Mouse (Mus musculus): ENCODE results near the gene Pyy. TPM values are rescaled to one million over a fixed set of nuclear protein-coding genes. Genes with fewer than 3 reads are reported as not detected.
A peak's percentile ranks its signal among the peaks of the same experiment; 100 is the strongest.

The Pyy gene
- polyA plus RNA-seq, 1 experiment from 2014 or later: not detected

GRCm38 (mm10) chr11:102142355-102142754 lies 34.7 kb upstream of the Pyy start:
- Histone ChIP-seq H3K9ac (ENCODE audit: low read length) (no peak overlapping the region), H3K27ac (ENCODE audit: low read depth, low read length) (no peak overlapping the region), H3K9me3 (ENCODE audit: control insufficient read depth, low read length) (no peaks in the 10 kb centered on the region), H3K4me3 (ENCODE audit: low read depth, low read length) (no peak overlapping the region), H3K4me2 (ENCODE audit: low read depth) (no peak overlapping the region), H3K36me3 (ENCODE audit: control insufficient read depth, insufficient read depth, low read length) (no peaks in the 10 kb centered on the region), H3K4me1 (ENCODE audit: control insufficient read depth, insufficient read depth, low read length) (no peaks in the 10 kb centered on the region; the same call in 1 of the 2 replicates), H3K27me3 (ENCODE audit: control insufficient read depth, insufficient read depth, low read length) (peaks cover 40% of the 10 kb centered on the region)
- WGBS: 72% methylated on average over 7 of the region's 7 CpGs
- ATAC-seq (ENCODE audit: insufficient read depth, low FRiP score, low TSS enrichment): no peak
- DNase-seq (ENCODE audit: low spot score): no peak

DNA sequence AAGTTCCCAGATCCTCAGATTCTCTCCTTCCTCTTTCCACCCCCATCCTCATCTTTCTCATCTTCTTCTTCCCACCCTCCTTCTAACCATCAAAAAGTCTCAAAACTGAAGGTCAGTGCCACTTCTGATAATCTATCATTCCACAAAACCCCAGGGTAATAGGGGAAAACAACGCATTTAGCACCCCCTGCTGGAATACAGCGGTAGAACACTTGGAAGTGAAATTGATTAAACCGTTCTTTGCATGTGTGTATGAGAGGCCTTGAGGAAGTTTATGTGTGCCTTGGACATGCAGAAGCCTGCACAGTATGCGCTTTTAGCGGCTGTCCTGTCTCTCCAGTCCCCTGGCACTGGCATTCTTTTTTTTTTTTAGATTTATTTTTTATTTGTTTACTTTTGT lies 32.9 kb upstream of the Pyy start:
- WGBS: 4% methylated on average over 5 of the region's 5 CpGs
- ATAC-seq (ENCODE audit: insufficient read depth, low FRiP score, low TSS enrichment) (no peak), DNase-seq (ENCODE audit: low spot score) (peak; percentile 52)
- H3K9me3 ChIP-seq (ENCODE audit: control insufficient read depth, low read length): no peaks in the 10 kb centered on the region
- no peak overlapping the region for H3K27ac ChIP-seq (ENCODE audit: low read depth, low read length)
- H3K9ac ChIP-seq (ENCODE audit: low read length): no peak overlapping the region
- no peaks in the 10 kb centered on the region for H3K36me3 ChIP-seq (ENCODE audit: control insufficient read depth, insufficient read depth, low read length)
- peaks cover 21% of the 10 kb centered on the region for H3K27me3 ChIP-seq (ENCODE audit: control insufficient read depth, insufficient read depth, low read length)
- no peak overlapping the region for H3K4me3 ChIP-seq (ENCODE audit: low read depth, low read length)
- H3K4me1 ChIP-seq (ENCODE audit: control insufficient read depth, insufficient read depth, low read length): no peaks in the 10 kb centered on the region
- H3K4me2 ChIP-seq (ENCODE audit: low read depth): no peak overlapping the region

- Histone ChIP-seq H3K4me3 (ENCODE audit: low read depth, low read length) (0 out of 2 replicates have a peak overlapping the region, but pooled peaks have one; percentile 8), H3K9ac (ENCODE audit: low read length) (0 out of 2 replicates have a peak overlapping the region, but pooled peaks have one; percentile 44), H3K27ac (ENCODE audit: low read depth, low read length) (no peak overlapping the region), H3K36me3 (ENCODE audit: control insufficient read depth, insufficient read depth, low read length) (no peaks in the 10 kb centered on the region), H3K4me2 (ENCODE audit: low read depth) (peak overlapping the region; percentile 42), H3K4me1 (ENCODE audit: control insufficient read depth, insufficient read depth, low read length) (no peaks in the 10 kb centered on the region), H3K9me3 (ENCODE audit: control insufficient read depth, low read length) (no peaks in the 10 kb centered on the region), H3K27me3 (ENCODE audit: control insufficient read depth, insufficient read depth, low read length) (0 out of 2 replicates have a peak, but pooled peaks cover 3% of the 10 kb centered on the region)
- ATAC-seq (ENCODE audit: insufficient read depth, low FRiP score, low TSS enrichment): peak; percentile 50; the same call in 1 of the 2 replicates
- peak; percentile 78 for DNase-seq (ENCODE audit: low spot score)
- WGBS: under 1% methylated on average over 18 of the region's 18 CpGs
Observed at GRCm38 (mm10) chr11:102138447-102138740, 30.8 kb upstream of the Pyy start.

GRCm38 (mm10) chr11:102137625-102138446 lies 30.2 kb upstream of the Pyy start:
- H3K9ac ChIP-seq (ENCODE audit: low read length): 0 out of 2 replicates have a peak overlapping the region, but pooled peaks have one; percentile 44
- DNase-seq (ENCODE audit: low spot score) (no peak), ATAC-seq (ENCODE audit: insufficient read depth, low FRiP score, low TSS enrichment) (no peak)
- H3K27me3 ChIP-seq (ENCODE audit: control insufficient read depth, insufficient read depth, low read length): 0 out of 2 replicates have a peak, but pooled peaks cover 2% of the 10 kb centered on the region
- H3K36me3 ChIP-seq (ENCODE audit: control insufficient read depth, insufficient read depth, low read length): no peaks in the 10 kb centered on the region
- peak overlapping the region; percentile 42 for H3K4me2 ChIP-seq (ENCODE audit: low read depth)
- WGBS: 48% methylated on average over 13 of the region's 13 CpGs
- H3K4me3 ChIP-seq (ENCODE audit: low read depth, low read length): 0 out of 2 replicates have a peak overlapping the region, but pooled peaks have one; percentile 8
- H3K27ac ChIP-seq (ENCODE audit: low read depth, low read length): no peak overlapping the region
- no peaks in the 10 kb centered on the region for H3K4me1 ChIP-seq (ENCODE audit: control insufficient read depth, insufficient read depth, low read length)
- no peaks in the 10 kb centered on the region for H3K9me3 ChIP-seq (ENCODE audit: control insufficient read depth, low read length)

GRCm38 (mm10) chr11:102134516-102134915 lies 26.9 kb upstream of the Pyy start:
- Histone ChIP-seq H3K4me1 (ENCODE audit: control insufficient read depth, insufficient read depth, low read length) (no peaks in the 10 kb centered on the region), H3K4me2 (ENCODE audit: low read depth) (no peak overlapping the region), H3K36me3 (ENCODE audit: control insufficient read depth, insufficient read depth, low read length) (no peaks in the 10 kb centered on the region), H3K27me3 (ENCODE audit: control insufficient read depth, insufficient read depth, low read length) (no peaks in the 10 kb centered on the region), H3K27ac (ENCODE audit: low read depth, low read length) (no peak overlapping the region), H3K9me3 (ENCODE audit: control insufficient read depth, low read length) (no peaks in the 10 kb centered on the region), H3K9ac (ENCODE audit: low read length) (no peak overlapping the region), H3K4me3 (ENCODE audit: low read depth, low read length) (no peak overlapping the region)
- WGBS: 37% methylated on average over 4 of the region's 4 CpGs
- ATAC-seq (ENCODE audit: insufficient read depth, low FRiP score, low TSS enrichment) (no peak), DNase-seq (ENCODE audit: low spot score) (no peak)

DNA sequence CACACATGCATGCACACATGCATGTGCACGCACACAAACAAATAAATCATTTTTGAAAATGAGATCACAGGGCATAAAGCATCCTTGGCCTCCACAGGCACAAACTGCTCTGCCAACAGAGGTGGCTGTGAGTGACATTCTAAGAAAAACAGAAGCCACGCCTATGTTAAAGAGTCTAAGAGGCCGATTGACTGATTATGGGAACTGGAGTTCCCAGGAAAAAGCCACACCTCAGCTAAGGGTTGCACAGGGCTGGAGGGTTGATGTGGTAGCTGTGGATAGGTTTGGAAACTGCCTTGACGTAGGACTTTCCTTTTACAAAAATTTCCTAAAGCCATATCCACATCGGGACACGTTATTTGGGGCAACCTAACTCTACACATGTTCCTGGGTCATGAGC lies 9.8 kb upstream of the Pyy start:
- no peak for ATAC-seq (ENCODE audit: insufficient read depth, low FRiP score, low TSS enrichment)
- Histone ChIP-seq H3K9ac (ENCODE audit: low read length) (no peak overlapping the region), H3K36me3 (ENCODE audit: control insufficient read depth, insufficient read depth, low read length) (no peaks in the 10 kb centered on the region), H3K27me3 (ENCODE audit: control insufficient read depth, insufficient read depth, low read length) (no peaks in the 10 kb centered on the region), H3K9me3 (ENCODE audit: control insufficient read depth, low read length) (no peaks in the 10 kb centered on the region), H3K27ac (ENCODE audit: low read depth, low read length) (no peak overlapping the region), H3K4me1 (ENCODE audit: control insufficient read depth, insufficient read depth, low read length) (no peaks in the 10 kb centered on the region), H3K4me3 (ENCODE audit: low read depth, low read length) (no peak overlapping the region), H3K4me2 (ENCODE audit: low read depth) (no peak overlapping the region)
- 81% methylated on average over 6 of the region's 6 CpGs for WGBS
- DNase-seq (ENCODE audit: low spot score): no peak

DNA sequence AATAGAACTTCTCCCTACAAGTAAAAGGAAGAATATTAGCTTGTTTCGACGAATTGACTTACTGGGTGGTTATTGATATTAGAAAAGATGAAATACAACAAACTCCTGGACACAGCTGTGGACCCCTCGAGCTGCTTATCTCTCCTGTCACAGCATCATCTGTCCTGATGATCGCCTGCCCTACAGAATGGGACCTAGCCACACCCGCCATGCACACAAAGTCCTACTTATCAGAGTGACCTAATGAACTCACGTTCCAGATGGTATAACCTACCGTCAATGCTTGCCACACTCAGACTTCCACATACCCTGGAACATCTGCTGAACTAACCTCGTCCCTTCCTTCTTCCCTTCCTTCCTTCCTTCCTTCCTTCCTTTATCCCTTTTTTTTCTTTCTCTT lies 8.6 kb upstream of the Pyy start:
- H3K9ac ChIP-seq (ENCODE audit: low read length): no peak overlapping the region

DNA sequence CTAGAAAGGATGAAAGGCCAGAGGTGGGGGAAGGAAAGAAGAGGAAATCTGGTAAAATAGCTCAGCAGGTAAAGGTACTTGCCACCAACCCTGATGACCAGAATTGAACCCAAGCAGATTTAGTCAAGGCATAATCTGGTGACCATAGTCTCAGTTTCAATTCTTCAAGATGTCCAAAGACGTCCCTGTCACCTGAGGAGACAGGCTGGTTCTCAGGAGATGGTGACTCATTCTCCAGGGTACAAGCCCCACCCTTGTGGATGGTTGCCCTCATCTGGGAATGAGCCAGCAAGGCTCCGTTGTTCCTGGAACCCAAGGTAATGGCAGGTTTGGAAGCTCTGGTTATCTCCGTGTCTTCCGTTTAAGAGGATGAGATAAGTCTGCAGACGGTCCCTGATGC lies 3.9 kb upstream of the Pyy start:
- Histone ChIP-seq H3K4me1 (ENCODE audit: control insufficient read depth, insufficient read depth, low read length) (peaks cover 3% of the 10 kb centered on the region; the same call in 1 of the 2 replicates), H3K4me2 (ENCODE audit: low read depth) (no peak overlapping the region), H3K27ac (ENCODE audit: low read depth, low read length) (no peak overlapping the region), H3K36me3 (ENCODE audit: control insufficient read depth, insufficient read depth, low read length) (no peaks in the 10 kb centered on the region), H3K27me3 (ENCODE audit: control insufficient read depth, insufficient read depth, low read length) (peaks cover 26% of the 10 kb centered on the region), H3K4me3 (ENCODE audit: low read depth, low read length) (no peak overlapping the region), H3K9ac (ENCODE audit: low read length) (no peak overlapping the region), H3K9me3 (ENCODE audit: control insufficient read depth, low read length) (no peaks in the 10 kb centered on the region)
- ATAC-seq (ENCODE audit: insufficient read depth, low FRiP score, low TSS enrichment) (no peak), DNase-seq (ENCODE audit: low spot score) (no peak)
- WGBS: 87% methylated on average over 5 of the region's 5 CpGs

More for the DNA sequence above, 8.6 kb upstream of the Pyy start:
- no peak for DNase-seq (ENCODE audit: low spot score)
- no peaks in the 10 kb centered on the region for H3K36me3 ChIP-seq (ENCODE audit: control insufficient read depth, insufficient read depth, low read length)
- H3K4me2 ChIP-seq (ENCODE audit: low read depth): no peak overlapping the region
- H3K27ac ChIP-seq (ENCODE audit: low read depth, low read length): no peak overlapping the region
- no peak overlapping the region for H3K4me3 ChIP-seq (ENCODE audit: low read depth, low read length)
- H3K27me3 ChIP-seq (ENCODE audit: control insufficient read depth, insufficient read depth, low read length): no peaks in the 10 kb centered on the region
- H3K9me3 ChIP-seq (ENCODE audit: control insufficient read depth, low read length): no peaks in the 10 kb centered on the region
- no peak for ATAC-seq (ENCODE audit: insufficient read depth, low FRiP score, low TSS enrichment)
- WGBS: 83% methylated on average over 8 of the region's 8 CpGs
- H3K4me1 ChIP-seq (ENCODE audit: control insufficient read depth, insufficient read depth, low read length): no peaks in the 10 kb centered on the region

- no peak for ATAC-seq (ENCODE audit: insufficient read depth, low FRiP score, low TSS enrichment)
Observed at GRCm38 (mm10) chr11:102106911-102107310, 721 bp downstream of the Pyy start.

More at GRCm38 (mm10) chr11:102106911-102107310, 721 bp downstream of the Pyy start:
- Histone ChIP-seq H3K9ac (ENCODE audit: low read length) (no peak overlapping the region), H3K9me3 (ENCODE audit: control insufficient read depth, low read length) (no peaks in the 10 kb centered on the region), H3K36me3 (ENCODE audit: control insufficient read depth, insufficient read depth, low read length) (no peaks in the 10 kb centered on the region), H3K27me3 (ENCODE audit: control insufficient read depth, insufficient read depth, low read length) (peaks cover 46% of the 10 kb centered on the region), H3K27ac (ENCODE audit: low read depth, low read length) (no peak overlapping the region), H3K4me3 (ENCODE audit: low read depth, low read length) (no peak overlapping the region), H3K4me1 (ENCODE audit: control insufficient read depth, insufficient read depth, low read length) (peaks cover 3% of the 10 kb centered on the region; the same call in 1 of the 2 replicates), H3K4me2 (ENCODE audit: low read depth) (no peak overlapping the region)
- 3% methylated on average over 21 of the region's 21 CpGs for WGBS
- no peak for DNase-seq (ENCODE audit: low spot score)

Measured in neural tube, embryonic 11.5 days (tissue).